Mouse (Mus musculus): ENCODE results near the gene Aip. TPM values are rescaled to one million over a fixed set of nuclear protein-coding genes. Genes with fewer than 3 reads are reported as not detected.
"Not testable (repeated sequence)": the region's sequence is repeated elsewhere in the genome, so short reads cannot be mapped to it uniquely, and the experiment has no call there.

Aip gene
- total and polyA plus RNA-seq, 2 experiments from 2014 or later, result 23.8 to 61.7 TPM

DNA sequence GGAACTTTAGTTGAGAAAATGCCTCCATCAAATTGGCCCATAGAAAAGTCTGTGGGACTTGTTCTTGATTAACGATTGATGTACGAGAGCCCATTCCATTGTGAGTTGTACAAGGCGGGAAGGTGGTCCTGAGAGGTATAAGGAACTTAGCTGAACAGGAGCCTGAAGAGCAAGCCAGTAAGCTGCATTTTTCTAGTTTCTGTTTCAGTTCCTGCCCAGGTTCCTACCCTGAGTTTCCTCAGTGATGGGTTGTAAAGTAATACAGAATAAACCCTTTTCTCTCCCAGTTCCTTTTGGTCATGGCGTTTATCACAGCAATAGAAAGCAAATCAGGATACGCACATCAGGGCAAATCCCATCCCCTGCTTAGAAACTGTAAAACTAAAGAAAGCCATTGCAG, 12.3 kb upstream of the Aip start:
- Histone ChIP-seq H3K4me1 (ENCODE audit: control insufficient read depth, insufficient read depth) (no peaks in the 10 kb centered on the region), H3K4me2 (ENCODE audit: low read depth, low read length) (no peak overlapping the region), H3K36me3 (replicated peaks; ENCODE audit: control insufficient read depth, insufficient read depth, low read length) (peaks cover 4% of the 10 kb centered on the region), H3K9me3 (replicated peaks; ENCODE audit: control insufficient read depth, low read length) (no peaks in the 10 kb centered on the region), H3K27me3 (ENCODE audit: control insufficient read depth, insufficient read depth, low read length) (no peaks in the 10 kb centered on the region), H3K9ac (replicated peaks; ENCODE audit: low read depth, low read length) (no peak overlapping the region), H3K4me3 (ENCODE audit: low read depth, low read length) (no peak overlapping the region), H3K27ac (ENCODE audit: low read depth) (no peak overlapping the region)
- TF ChIP-seq CTCF (IDR thresholded peaks at IDR 0.05; ENCODE audit: low read depth), result no peak
- TF ChIP-seq EP300 (IDR thresholded peaks at IDR 0.05; ENCODE audit: low read depth), result no peak
- ATAC-seq (ENCODE audit: insufficient read depth, low read depth) (no peak), DNase-seq (ENCODE audit: low spot score) (no peak)
- 82% methylated on average over 5 of the region's 5 CpGs for WGBS

GRCm38 (mm10) chr19:4136463-4136862, 10.8 kb upstream of the Aip start:
- Histone ChIP-seq H3K4me3 (ENCODE audit: low read depth, low read length) (no peak overlapping the region), H3K27me3 (ENCODE audit: control insufficient read depth, insufficient read depth, low read length) (no peaks in the 10 kb centered on the region), H3K4me1 (ENCODE audit: control insufficient read depth, insufficient read depth) (no peaks in the 10 kb centered on the region), H3K36me3 (replicated peaks; ENCODE audit: control insufficient read depth, insufficient read depth, low read length) (peaks cover 19% of the 10 kb centered on the region), H3K27ac (ENCODE audit: low read depth) (no peak overlapping the region), H3K4me2 (ENCODE audit: low read depth, low read length) (no peak overlapping the region), H3K9me3 (replicated peaks; ENCODE audit: control insufficient read depth, low read length) (no peaks in the 10 kb centered on the region), H3K9ac (replicated peaks; ENCODE audit: low read depth, low read length) (no peak overlapping the region)
- DNase-seq (ENCODE audit: low spot score) (no peak), ATAC-seq (ENCODE audit: insufficient read depth, low read depth) (no peak)
- WGBS, result 76% methylated on average over 5 of the region's 5 CpGs
- TF ChIP-seq CTCF (IDR thresholded peaks at IDR 0.05; ENCODE audit: low read depth), result no peak
- no peak for TF ChIP-seq EP300 (IDR thresholded peaks at IDR 0.05; ENCODE audit: low read depth)

DNA sequence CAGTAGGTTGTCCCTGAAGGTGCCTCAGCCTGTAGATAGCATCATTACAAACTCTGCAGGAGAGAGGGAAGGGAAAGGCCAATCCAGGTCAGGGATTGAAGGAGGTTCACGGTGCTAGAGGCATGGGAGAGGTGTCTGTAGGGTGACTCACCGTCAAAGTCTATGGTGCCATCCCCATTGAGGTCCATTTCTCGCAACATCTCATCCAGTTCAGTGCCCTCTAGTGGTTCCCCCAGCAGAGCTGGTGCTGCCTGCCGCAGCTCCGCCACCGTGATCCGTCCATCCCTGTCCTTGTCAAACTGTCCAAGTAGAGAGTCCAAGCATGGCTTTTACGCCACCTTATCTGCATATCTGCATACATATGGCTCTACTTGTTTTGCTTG, 10.3 kb upstream of the Aip start:
- H3K27me3 ChIP-seq (ENCODE audit: control insufficient read depth, insufficient read depth, low read length); DNase-seq (ENCODE audit: low spot score); H3K27ac ChIP-seq (ENCODE audit: low read depth); H3K4me2 ChIP-seq (ENCODE audit: low read depth, low read length); H3K4me3 ChIP-seq (ENCODE audit: low read depth, low read length); H3K4me1 ChIP-seq (ENCODE audit: control insufficient read depth, insufficient read depth); H3K9me3 ChIP-seq (replicated peaks; ENCODE audit: control insufficient read depth, low read length); H3K9ac ChIP-seq (replicated peaks; ENCODE audit: low read depth, low read length): not testable (repeated sequence)
- peak; percentile 38 for TF ChIP-seq CTCF (IDR thresholded peaks at IDR 0.05; ENCODE audit: low read depth)
- WGBS, result 10% methylated on average over 8 of the region's 8 CpGs
- H3K36me3 ChIP-seq (replicated peaks; ENCODE audit: control insufficient read depth, insufficient read depth, low read length), result peaks cover 24% of the 10 kb centered on the region
- ATAC-seq (ENCODE audit: insufficient read depth, low read depth), result peak; percentile 52; the same call in 1 of the 2 replicates

DNA sequence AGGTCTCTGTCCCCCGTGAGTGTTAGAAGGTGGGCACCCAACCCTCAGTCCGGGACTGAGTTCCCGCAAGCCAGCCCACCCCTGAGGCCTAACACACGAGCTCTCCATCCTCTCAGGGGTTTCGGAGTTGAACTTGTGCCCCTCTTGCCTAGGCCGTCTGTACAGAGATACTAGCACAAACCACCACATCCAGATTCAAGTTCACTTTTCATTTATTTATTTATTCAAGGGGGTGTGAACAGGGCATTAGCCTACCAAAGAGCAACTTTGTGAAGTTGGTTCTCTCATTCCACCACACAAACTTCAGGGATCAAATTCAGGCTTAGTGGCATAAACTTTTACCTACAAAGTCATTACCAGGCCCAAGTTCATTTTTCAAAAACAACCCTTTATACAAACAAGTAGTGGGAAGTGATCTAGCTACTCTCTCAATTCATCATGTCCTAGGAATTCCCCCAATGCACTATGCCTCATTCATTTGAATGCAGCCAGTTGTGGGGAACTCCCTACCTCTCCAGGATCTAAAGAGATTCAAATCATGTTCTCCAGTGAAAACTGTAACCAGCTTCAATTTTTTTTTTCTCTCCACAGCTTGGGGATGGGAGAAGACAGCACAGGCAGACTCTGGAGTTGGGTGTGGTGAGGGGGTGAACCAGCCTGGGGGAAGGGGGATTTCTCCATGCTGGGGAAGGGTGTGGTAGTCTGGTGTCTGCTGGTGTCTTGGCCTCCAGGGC, 9.7 kb upstream of the Aip start:
- WGBS, result 83% methylated on average over 6 of the region's 6 CpGs
- ATAC-seq (ENCODE audit: insufficient read depth, low read depth); H3K27me3 ChIP-seq (ENCODE audit: control insufficient read depth, insufficient read depth, low read length); DNase-seq (ENCODE audit: low spot score); H3K27ac ChIP-seq (ENCODE audit: low read depth); H3K4me2 ChIP-seq (ENCODE audit: low read depth, low read length); H3K9me3 ChIP-seq (replicated peaks; ENCODE audit: control insufficient read depth, low read length); H3K4me1 ChIP-seq (ENCODE audit: control insufficient read depth, insufficient read depth); H3K9ac ChIP-seq (replicated peaks; ENCODE audit: low read depth, low read length); H3K4me3 ChIP-seq (ENCODE audit: low read depth, low read length): not testable (repeated sequence)
- H3K36me3 ChIP-seq (replicated peaks; ENCODE audit: control insufficient read depth, insufficient read depth, low read length), result peaks cover 26% of the 10 kb centered on the region

GRCm38 (mm10) chr19:4134354-4134753, 8.7 kb upstream of the Aip start:
- 74% methylated on average over 4 of the region's 4 CpGs for WGBS
- Histone ChIP-seq H3K9ac (replicated peaks; ENCODE audit: low read depth, low read length) (no peak overlapping the region), H3K4me2 (ENCODE audit: low read depth, low read length) (no peak overlapping the region), H3K4me1 (ENCODE audit: control insufficient read depth, insufficient read depth) (peaks cover 2% of the 10 kb centered on the region; the same call in 1 of the 2 replicates), H3K4me3 (ENCODE audit: low read depth, low read length) (no peak overlapping the region), H3K36me3 (replicated peaks; ENCODE audit: control insufficient read depth, insufficient read depth, low read length) (peaks cover 26% of the 10 kb centered on the region), H3K9me3 (replicated peaks; ENCODE audit: control insufficient read depth, low read length) (no peaks in the 10 kb centered on the region), H3K27ac (ENCODE audit: low read depth) (no peak overlapping the region), H3K27me3 (ENCODE audit: control insufficient read depth, insufficient read depth, low read length) (no peaks in the 10 kb centered on the region)
- TF ChIP-seq EP300 (IDR thresholded peaks at IDR 0.05; ENCODE audit: low read depth) (no peak), CTCF (IDR thresholded peaks at IDR 0.05; ENCODE audit: low read depth) (no peak)
- DNase-seq (ENCODE audit: low spot score) (no peak), ATAC-seq (ENCODE audit: insufficient read depth, low read depth) (no peak)

- ATAC-seq (ENCODE audit: insufficient read depth, low read depth) (no peak), DNase-seq (ENCODE audit: low spot score) (no peak)
- Histone ChIP-seq H3K27me3 (ENCODE audit: control insufficient read depth, insufficient read depth, low read length) (no peaks in the 10 kb centered on the region), H3K36me3 (replicated peaks; ENCODE audit: control insufficient read depth, insufficient read depth, low read length) (peaks cover 42% of the 10 kb centered on the region), H3K27ac (ENCODE audit: low read depth) (no peak overlapping the region), H3K4me2 (ENCODE audit: low read depth, low read length) (no peak overlapping the region), H3K4me1 (ENCODE audit: control insufficient read depth, insufficient read depth) (peaks cover 7% of the 10 kb centered on the region; the same call in 1 of the 2 replicates), H3K9ac (replicated peaks; ENCODE audit: low read depth, low read length) (no peak overlapping the region), H3K4me3 (ENCODE audit: low read depth, low read length) (no peak overlapping the region), H3K9me3 (replicated peaks; ENCODE audit: control insufficient read depth, low read length) (no peaks in the 10 kb centered on the region)
- TF ChIP-seq EP300 (IDR thresholded peaks at IDR 0.05; ENCODE audit: low read depth) (no peak), CTCF (IDR thresholded peaks at IDR 0.05; ENCODE audit: low read depth) (no peak)
- 84% methylated on average over 2 of the region's 2 CpGs for WGBS
Measured at GRCm38 (mm10) chr19:4131768-4132167, 6.1 kb upstream of the Aip start.

Measured in heart, postnatal 0 days (tissue).